Mouse (Mus musculus) ES-E14 (cell line): ENCODE results near the gene B430306N03Rik.

ENCODE experiments used
- MAFK ChIP-seq: IDR thresholded peaks from 2 replicates; pipeline ENCODE4 v1.6.1; 2014; ENCODE audit warnings: mild to moderate bottlenecking, low read depth, low read length, inconsistent platforms; ENCODE audit not compliant: insufficient read depth
- ZC3H11A ChIP-seq: IDR thresholded peaks from 2 replicates; pipeline ENCODE4 v1.6.1; 2012; ENCODE audit warnings: low read depth, mild to moderate bottlenecking, inconsistent platforms, low read length, borderline replicate concordance

GRCm38 (mm10) chr17:48372987-48373386 lies 57.0 kb downstream of the B430306N03Rik start:
- TF ChIP-seq MAFK = no peak
- no peak for TF ChIP-seq ZC3H11A
